Mouse (Mus musculus) ES-Bruce4 (cell line): ENCODE results near the gene Mroh2a.

Experiments used
- CTCF ChIP-seq: IDR thresholded peaks from one replicate; pipeline ENCODE4 v1.8.1; 2011; ENCODE audit warnings: low read depth, low read length
- EP300 ChIP-seq: IDR thresholded peaks from 2 replicates; pipeline ENCODE4 v1.6.1; 2011; ENCODE audit warnings: low read depth, low read length; ENCODE audit not compliant: insufficient read depth

- TF ChIP-seq CTCF (no peak), EP300 (no peak)
These were observed 29.3 kb upstream of the Mroh2a start for GRCm38 (mm10) chr1:88197443-88197842.
